Mouse (Mus musculus): ENCODE data around the gene Zfp512b. TPM values are rescaled to one million over a fixed set of nuclear protein-coding genes. Genes with fewer than 3 reads are reported as not detected.

Gene Zfp512b
- polyA plus RNA-seq (2015; fragmentation: Nextera tagmentation; extraction: Ambion mirVana) = 11.9 and 15.4 TPM in 2 replicates

DNA sequence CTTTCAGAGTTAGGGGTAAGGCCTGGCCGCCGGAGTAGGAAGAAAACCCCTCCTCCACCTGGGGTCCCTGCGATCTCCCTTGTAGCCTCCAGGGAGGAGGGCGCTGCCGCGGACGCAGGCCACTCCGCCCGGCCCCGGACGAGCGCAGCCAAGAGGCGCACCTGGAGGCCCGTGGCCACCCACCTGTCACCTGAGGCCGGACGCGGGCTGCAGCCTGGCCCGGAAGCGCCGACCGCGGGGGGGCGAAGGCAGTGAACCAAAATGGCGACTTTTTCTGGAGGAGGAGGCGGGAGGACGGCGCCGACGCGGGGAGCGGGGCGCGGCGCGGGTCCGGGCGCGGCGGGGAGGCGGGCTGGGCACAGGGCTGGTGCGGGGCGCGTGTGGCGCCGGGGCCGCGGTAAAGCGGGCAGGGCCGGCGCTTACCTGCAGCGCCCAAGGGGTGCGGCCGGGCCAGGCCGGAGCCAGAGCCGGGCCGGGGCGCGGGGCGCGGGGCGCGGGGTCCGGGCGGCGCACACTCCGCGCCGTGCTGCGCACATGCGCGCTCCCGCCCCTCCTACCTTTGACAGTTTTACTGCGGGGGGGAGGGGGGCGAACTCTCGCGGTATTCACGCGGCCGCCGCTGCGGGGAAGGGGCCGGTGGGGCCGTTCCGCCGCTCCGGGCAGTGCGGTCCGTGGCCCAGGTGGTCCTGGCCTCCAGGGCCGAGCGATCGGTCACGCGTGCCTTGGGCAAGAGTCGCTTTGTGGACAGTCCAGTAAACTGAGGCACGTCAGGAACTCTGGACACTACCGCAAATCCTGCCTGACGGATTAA is at the start of gene Zfp512b:
Gene Zfp512b (minus strand): TSS at position 573 of the 811 bp plus-strand sequence.

DNA sequence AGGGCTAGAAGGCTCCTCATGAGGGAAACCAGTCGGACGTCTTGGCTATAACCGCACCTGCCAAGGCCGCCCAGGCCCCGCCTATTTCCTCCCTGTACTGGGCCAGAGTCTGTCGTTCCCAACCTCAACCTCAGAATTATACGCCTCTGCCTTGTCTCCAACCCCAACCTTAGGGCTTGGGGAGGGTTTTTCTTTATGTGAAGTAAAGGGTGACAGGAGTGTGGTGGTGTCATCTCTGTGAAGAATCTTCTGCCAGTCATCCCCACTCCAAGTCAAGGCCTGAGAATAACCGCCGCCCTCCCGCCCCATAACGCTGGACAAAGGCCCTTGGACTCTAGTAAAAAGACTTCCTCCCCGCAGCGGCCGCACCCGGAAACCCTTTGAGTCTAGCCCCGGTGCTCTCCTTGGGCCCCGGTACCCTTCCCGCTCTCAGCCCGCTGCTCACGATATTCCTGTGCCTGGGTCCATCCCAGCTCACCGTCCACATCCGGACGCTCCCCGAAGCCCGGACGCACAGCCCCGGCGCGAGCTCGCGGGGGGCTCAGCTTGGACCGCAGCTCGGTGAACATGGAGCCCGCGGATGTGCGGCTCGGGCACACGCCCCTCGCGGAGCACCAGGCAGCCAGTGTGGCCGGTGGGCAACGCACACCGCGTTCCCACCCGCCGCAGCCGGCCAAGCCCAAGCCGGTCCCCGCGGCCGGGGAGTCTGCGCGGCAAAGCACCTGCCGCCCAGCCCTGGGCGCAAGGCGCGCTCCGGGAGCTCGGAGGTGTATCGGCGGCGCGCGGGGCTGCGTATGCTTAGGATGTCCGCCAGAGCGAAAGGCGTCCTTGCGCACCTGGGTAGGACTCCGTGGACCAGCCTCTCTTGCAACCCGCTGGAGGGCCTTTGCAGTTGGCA is 6.1 kb upstream of the Zfp512b start, which contains the start of gene Samd10:
Gene Samd10 (minus strand): TSS at position 759 of the 898 bp plus-strand sequence.

DNA sequence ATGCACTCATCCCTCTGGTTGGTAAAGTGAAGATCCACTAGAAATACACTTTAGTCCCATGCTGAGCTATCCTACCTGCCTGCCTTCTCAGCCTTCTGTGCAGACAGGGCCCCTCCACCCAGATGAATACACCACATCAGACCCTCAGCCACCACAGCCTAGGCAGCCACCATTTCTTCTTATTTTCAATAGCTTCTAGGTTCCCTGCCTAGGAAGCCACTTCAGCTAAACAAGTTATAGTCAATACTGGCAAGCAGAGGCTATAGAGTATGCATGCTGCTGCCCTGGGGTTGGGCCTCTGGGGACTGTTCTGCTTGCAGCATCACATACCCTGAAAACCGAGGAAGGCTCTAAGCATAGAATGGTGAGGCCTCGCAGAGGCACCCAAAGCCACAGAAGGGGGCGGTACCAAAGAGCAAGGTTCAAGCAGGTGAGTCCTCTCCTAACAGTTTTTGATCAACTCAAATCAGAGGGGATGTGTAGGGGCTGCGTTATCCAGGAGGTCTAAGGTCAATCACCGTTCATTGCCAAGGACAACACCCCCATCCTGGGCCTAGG is 996 bp downstream of the Zfp512b start, which contains the start of gene Prpf6:
Gene Prpf6 (plus strand): TSS at position 341 of the 558 bp plus-strand sequence.

DNA sequence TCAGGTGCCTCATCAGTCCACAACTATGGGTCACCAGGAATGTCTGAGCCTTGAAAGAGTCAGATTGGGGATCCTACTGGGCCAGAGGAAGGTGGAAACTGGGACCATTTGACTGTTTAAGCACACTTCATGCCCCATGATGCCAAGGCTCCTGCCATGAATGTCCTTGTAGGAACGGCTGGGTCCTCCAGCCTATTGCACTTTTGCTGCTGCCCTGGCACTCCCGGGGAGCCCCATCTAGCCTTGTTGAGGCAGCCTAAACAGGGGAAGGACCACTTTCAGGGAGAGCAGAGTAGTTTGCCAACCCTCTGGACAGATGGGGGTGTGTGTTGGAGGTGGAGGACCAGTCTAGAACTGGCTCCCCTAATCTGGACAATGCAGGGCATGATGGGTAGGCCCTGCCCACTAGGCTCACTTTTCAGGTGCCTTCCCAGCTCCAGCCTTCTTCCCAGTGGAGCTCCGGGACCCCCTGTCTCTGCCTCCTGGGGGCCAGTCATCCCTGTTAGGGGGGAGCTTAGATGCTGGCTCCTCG is 8.1 kb downstream of the Zfp512b start, which contains the start of gene Uckl1:
Gene Uckl1 (minus strand): TSS at position 482 of the 532 bp plus-strand sequence.

Other genes with a start within 250 kb of the Zfp512b start
- gene Zgpat, start 227.9 kb downstream of the Zfp512b start, polyA plus RNA-seq (2015; fragmentation: Nextera tagmentation; extraction: Ambion mirVana) = 14.8 and 15.3 TPM in 2 replicates
- gene Arfrp1, start 227.4 kb downstream of the Zfp512b start, polyA plus RNA-seq (2015; fragmentation: Nextera tagmentation; extraction: Ambion mirVana) = 28.7 and 34.8 TPM in 2 replicates
- gene Lime1, start 212.7 kb downstream of the Zfp512b start, polyA plus RNA-seq (2015; fragmentation: Nextera tagmentation; extraction: Ambion mirVana) = 9.8 and 12.2 TPM in 2 replicates
- 12.2 and 14.3 TPM in 2 replicates for gene Zbtb46, start 133.4 kb downstream of the Zfp512b start, polyA plus RNA-seq (2015; fragmentation: Nextera tagmentation; extraction: Ambion mirVana)
- not detected in 2 replicates for gene Abhd16b, start 99.6 kb downstream of the Zfp512b start, polyA plus RNA-seq (2015; fragmentation: Nextera tagmentation; extraction: Ambion mirVana)
- gene Tpd52l2, start 95.7 kb downstream of the Zfp512b start, polyA plus RNA-seq (2015; fragmentation: Nextera tagmentation; extraction: Ambion mirVana) = 90.7 and 93.3 TPM in 2 replicates
- 33.9 and 40.6 TPM in 2 replicates for gene Dnajc5, start 72.3 kb downstream of the Zfp512b start, polyA plus RNA-seq (2015; fragmentation: Nextera tagmentation; extraction: Ambion mirVana)
- gene Uckl1, start 7.9 kb downstream of the Zfp512b start, polyA plus RNA-seq (2015; fragmentation: Nextera tagmentation; extraction: Ambion mirVana) = 32.3 and 39.7 TPM in 2 replicates
- 27.6 and 28.9 TPM in 2 replicates for gene Prpf6, start 935 bp downstream of the Zfp512b start, polyA plus RNA-seq (2015; fragmentation: Nextera tagmentation; extraction: Ambion mirVana)
- gene Samd10, start 6.4 kb upstream of the Zfp512b start, polyA plus RNA-seq (2015; fragmentation: Nextera tagmentation; extraction: Ambion mirVana) = 2.8 and 4.7 TPM in 2 replicates
- gene Gm29797, start 64.2 kb upstream of the Zfp512b start, polyA plus RNA-seq (2015; fragmentation: Nextera tagmentation; extraction: Ambion mirVana) = not detected in 2 replicates
- 29.9 and 46.0 TPM in 2 replicates for gene Sox18, start 78.8 kb upstream of the Zfp512b start, polyA plus RNA-seq (2015; fragmentation: Nextera tagmentation; extraction: Ambion mirVana)
- gene Tcea2, start 87.5 kb upstream of the Zfp512b start, polyA plus RNA-seq (2015; fragmentation: Nextera tagmentation; extraction: Ambion mirVana) = 6.8 and 9.7 TPM in 2 replicates
- gene Rgs19, start 101.2 kb upstream of the Zfp512b start, polyA plus RNA-seq (2015; fragmentation: Nextera tagmentation; extraction: Ambion mirVana) = 38.9 and 53.5 TPM in 2 replicates
- not detected in 2 replicates for gene Lkaaear1, start 105.6 kb upstream of the Zfp512b start, polyA plus RNA-seq (2015; fragmentation: Nextera tagmentation; extraction: Ambion mirVana)
- gene Oprl1, start 122.2 kb upstream of the Zfp512b start, polyA plus RNA-seq (2015; fragmentation: Nextera tagmentation; extraction: Ambion mirVana) = 0.11 and 0.12 TPM in 2 replicates
- not detected in 2 replicates for gene Myt1, start 170.5 kb upstream of the Zfp512b start, polyA plus RNA-seq (2015; fragmentation: Nextera tagmentation; extraction: Ambion mirVana)
- gene Pcmtd2, start 245.1 kb upstream of the Zfp512b start, polyA plus RNA-seq (2015; fragmentation: Nextera tagmentation; extraction: Ambion mirVana) = 22.4 and 25.3 TPM in 2 replicates